Mouse (Mus musculus) CD8-positive naive resting alpha-beta T cell, adult 2 months (primary cell): Measurements from ENCODE around the gene Tmem221.
"Not testable (repeated sequence)": the region's sequence is repeated elsewhere in the genome, so short reads cannot be mapped to it uniquely, and the experiment has no call there.

ENCODE experiments used
- DNase-seq, 2 experiments: peaks; one replicate each; pipeline ENCODE4 v3.0.0; 2022; ENCODE audit warnings: low read depth in 2 of 2, low spot score in 2 of 2

Gene Tmem221

DNA sequence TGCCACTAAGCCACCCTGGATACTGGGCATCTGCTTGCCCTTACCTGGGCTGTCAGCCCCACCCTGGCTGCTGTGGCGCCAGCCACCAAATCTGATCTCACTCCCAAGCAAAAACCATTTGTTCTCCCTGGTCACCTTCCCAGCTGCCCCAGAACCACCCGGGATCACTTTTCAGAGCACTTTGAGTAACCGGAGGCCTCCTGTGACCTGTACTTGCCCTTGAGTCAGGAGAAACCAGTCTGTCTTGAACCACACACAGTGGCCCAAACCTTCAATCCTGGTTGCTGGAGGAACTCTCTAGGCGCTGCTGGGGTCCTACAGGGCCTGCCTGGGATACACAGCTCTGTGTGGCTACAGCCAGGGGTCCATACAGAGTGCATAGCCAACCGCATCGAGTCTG lies 5.9 kb downstream of the Tmem221 start:
- DNase-seq = no peak

DNA sequence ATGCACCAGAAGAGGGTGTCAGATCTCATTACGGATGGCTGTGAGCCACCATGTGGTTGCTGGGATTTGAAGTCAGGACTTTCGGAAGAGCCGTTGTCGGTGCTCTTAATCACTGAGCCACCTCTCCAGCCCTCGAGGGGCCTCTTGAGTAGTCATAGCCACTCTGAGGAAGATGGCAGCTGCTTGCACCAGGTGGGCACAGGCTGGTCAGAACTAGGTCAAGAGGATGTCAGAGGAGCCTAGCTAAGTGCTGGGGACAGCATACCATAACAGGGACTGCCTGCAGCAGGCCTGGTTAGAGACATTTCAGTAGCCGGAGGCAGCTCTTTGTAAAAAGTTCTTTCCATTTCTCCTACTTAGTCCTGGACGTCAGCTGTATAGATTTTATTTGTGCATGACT lies 7.9 kb downstream of the Tmem221 start:
- DNase-seq = no peak

GRCm38 (mm10) chr8:71547590-71547989 lies 11.1 kb downstream of the Tmem221 start:
- no peak for DNase-seq

DNA sequence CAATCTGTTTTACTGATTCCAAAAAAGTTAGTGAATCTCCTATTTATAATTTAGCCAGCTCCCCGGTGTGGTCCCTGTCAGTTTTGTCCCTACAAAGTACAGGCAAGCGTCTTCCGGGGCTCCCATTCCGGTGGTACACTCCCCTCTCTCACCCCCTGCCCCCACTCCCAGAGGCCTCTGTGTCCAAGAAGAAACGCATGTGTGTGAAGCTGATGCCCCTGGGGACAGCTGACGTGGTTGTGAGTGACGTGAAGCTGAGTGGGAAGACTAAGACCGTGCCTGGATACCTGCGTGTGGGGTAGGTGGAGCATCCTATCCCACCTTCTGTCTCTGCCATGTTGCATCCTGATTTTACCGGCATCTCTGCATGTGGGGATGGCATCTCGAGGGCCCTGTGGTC lies 13.6 kb downstream of the Tmem221 start:
- no peak for DNase-seq

DNA sequence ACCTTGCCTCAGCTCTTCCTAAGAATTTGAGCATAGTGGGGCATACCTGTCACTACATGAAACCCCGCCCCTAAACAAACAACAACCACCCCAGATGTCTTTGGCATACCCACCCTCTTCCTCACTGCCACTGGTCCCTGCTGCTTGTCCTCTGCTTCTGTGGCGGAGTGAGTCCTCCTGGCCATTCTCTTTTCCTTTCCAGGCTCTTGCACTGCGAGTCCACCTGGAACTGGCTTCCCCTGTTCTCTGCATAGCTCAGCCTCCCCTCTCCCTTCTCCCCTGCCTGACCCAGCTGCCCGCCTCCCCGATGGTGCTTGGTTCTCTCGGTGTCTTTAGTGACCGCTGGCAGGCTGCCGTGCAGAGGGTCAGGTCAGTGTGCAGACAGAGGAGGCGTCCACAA lies 14.9 kb downstream of the Tmem221 start:
- DNase-seq = no peak

- DNase-seq = peak; percentile 87 to 90
Measured at GRCm38 (mm10) chr8:71542632-71543343, 15.9 kb downstream of the Tmem221 start, which contains the start of gene Mvb12a. Gene Mvb12a, plus strand, starts transcription at chr8:71542922.

- peak; percentile 65 to 76 for DNase-seq
Measured at GRCm38 (mm10) chr8:71537028-71537867, 21.4 kb downstream of the Tmem221 start, which contains the start of gene Bst2. Gene Bst2, minus strand, starts transcription at chr8:71537456.

DNA sequence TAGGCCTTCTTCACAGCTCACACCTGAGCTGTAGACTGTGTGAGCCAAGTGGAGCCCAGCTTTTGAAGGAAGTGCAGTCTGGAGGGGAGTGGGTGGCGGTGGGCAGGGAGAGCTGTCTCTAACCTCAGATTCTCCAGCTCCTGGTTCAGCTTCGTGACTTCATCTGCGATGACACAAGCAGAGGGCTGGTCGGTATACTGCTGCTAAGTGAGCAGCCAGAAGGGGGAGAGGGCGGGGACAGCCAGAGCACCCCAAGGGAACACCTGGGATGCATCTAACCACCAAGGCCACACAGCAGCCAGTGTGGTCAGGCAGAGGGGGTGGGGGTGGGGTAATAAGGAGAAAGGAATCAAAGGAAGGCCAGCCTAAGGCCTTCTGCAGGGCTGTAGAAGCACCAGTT lies 23.0 kb downstream of the Tmem221 start:
- no peak for DNase-seq

GRCm38 (mm10) chr8:71534263-71534810 lies 24.3 kb downstream of the Tmem221 start:
- no peak for DNase-seq

- DNase-seq = not testable (repeated sequence)
Measured at GRCm38 (mm10) chr8:71530735-71531467, 27.8 kb downstream of the Tmem221 start.

DNA sequence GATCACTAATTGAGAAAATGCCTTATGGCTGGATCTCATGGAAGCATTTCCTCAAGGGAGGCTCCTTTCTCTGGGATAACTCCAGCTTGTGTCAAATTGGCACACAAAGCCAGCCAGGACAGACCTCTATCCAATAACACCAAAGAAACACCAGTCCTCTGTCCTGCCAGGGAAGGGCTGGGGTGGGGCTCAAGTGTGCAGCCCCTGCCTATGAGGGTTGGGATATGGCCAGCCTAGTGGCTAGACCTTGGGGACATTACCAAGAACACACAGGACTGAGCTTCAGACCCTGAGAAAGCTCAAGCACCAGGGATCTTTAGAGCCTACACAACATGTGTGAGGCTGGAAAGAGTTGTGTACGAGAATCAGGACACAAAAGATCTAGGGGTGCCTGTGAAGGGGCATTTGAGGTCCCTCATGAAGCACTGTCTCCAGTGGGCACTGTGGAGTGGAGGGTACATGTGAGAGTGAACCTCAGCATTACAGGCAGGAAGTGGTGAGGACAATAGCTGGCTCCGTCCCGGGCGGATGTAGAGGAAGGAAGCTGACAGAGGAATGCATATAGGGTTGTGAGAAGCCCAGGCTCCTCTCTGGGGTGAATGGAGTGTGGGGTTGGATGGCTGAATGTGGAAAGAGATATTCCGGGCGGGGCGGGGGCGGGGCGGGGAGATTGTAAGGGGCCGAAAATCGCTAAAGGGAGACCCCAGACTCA lies 30.2 kb downstream of the Tmem221 start:
- DNase-seq = peak in 1 of 2 experiments; percentile 28

GRCm38 (mm10) chr8:71527162-71527870 lies 31.4 kb downstream of the Tmem221 start:
- DNase-seq = no peak

DNA sequence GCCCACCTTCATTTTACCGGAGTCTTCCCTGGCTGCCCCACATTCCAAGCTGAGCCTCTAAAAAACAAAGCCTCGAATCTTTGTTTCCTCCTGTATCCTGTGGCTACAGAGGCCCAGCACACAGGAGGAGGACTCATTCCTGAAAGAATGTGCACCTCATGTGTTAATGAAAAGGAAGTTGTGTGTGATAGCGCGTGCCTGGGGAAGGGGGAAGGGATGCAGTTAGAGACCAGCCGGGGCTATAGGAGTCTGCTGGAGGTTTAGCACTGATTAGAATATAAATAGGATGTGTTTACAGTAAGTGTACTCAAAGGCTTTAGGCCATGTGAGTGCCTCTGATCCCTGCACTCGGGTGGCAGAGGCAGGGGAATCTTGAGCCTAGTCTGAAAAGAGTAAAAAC lies 32.4 kb downstream of the Tmem221 start:
- DNase-seq = no peak

GRCm38 (mm10) chr8:71525226-71526050 lies 33.2 kb downstream of the Tmem221 start, which contains the start of gene Ccdc194:
Gene Ccdc194, minus strand, starts transcription at chr8:71525711.
- no peak for DNase-seq

DNA sequence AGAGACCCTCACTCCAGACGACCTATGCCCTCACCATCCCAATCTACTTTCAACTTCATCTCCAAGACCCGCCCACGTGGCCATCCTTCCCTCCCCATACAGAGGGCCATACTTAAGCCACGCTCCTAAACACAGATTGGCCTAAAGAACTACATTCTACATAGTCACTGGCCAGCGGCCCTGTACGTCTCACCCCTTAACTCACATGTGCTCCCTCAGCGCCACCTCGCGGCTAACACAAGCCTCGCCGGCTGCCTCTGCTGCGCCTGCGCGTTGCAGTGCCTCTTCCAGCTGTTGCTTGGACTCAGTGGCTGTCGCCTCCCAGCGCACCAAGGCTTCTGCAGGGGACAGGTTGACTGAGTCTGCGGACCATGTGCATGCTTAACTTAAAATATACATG lies 37.0 kb downstream of the Tmem221 start:
- peak; percentile 90 to 95 for DNase-seq

GRCm38 (mm10) chr8:71519037-71519825 lies 39.4 kb downstream of the Tmem221 start:
- peak in 1 of 2 experiments; percentile 62 for DNase-seq

DNA sequence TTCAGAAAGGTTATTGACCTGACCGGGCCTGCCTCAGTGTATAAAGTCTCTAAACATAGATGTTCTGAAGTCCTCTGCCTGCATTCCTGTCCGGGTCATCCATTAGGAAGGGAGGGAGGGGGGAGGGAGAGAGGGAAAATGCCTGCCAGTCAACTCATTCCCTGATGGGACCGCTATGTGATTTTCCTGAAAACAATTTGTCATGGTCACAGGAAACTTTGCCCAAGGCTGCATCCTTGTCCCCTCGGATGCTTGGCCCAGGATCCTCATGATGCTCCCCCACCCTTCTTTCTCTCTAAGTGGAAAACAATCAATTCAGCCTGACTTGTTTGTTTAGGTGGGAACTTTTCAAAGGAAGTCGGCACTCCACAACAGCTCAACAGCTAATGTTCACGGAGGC lies 41.9 kb downstream of the Tmem221 start:
- no peak for DNase-seq

DNA sequence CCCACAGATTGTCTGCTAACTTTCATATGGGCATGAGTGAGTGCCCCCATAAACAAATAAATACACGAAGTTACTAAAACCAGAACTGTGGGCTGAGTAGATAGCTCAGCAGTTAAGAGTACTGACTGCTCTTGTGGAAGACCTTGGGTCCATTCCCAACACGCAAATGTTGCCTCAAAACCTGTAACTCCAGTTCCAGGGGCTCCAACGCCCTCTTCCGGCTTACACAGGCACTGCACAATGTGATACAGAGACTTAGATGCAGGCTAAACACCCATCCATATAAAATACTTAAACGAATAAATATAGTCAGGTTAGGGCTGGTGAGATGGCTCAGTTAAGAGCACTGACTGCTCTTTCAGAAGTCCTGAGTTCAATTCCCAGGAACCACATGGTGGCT lies 43.6 kb downstream of the Tmem221 start:
- DNase-seq = no peak
